Mouse (Mus musculus) G1E-ER4 (cell line): Measurements from ENCODE around the gene Gdpd5. TPM values are rescaled to one million over a fixed set of nuclear protein-coding genes. Genes with fewer than 3 reads are reported as not detected.

ENCODE experiments used
- GATA1 ChIP-seq: IDR thresholded peaks from one replicate; pipeline ENCODE4 v1.8.0; 2012; ENCODE audit warnings: low read length, inconsistent platforms
- polyA plus RNA-seq: library from polyadenylated mRNA; stranded (reverse); fragments of >175 nt; gene quantifications from 2 replicates; pipeline ENCODE4 v1.2.3, GENCODE M21; 2012

The Gdpd5 gene
- polyA plus RNA-seq: 0.11 TPM in 1 of 2 replicates, not detected in the other

GRCm38 (mm10) chr7:99381214-99382087 is at the start of gene Gdpd5:
Gene Gdpd5 (plus strand): TSS chr7:99381414.
- no peak for TF ChIP-seq GATA1

- no peak for TF ChIP-seq GATA1
Observed at GRCm38 (mm10) chr7:99332774-99333480, 48.3 kb upstream of the Gdpd5 start.

- no peak for TF ChIP-seq GATA1
Observed at GRCm38 (mm10) chr7:99340736-99341135, 40.5 kb upstream of the Gdpd5 start.

GRCm38 (mm10) chr7:99343577-99343976 is 37.6 kb upstream of the Gdpd5 start:
- TF ChIP-seq GATA1: no peak

- TF ChIP-seq GATA1: no peak
Observed at GRCm38 (mm10) chr7:99347268-99347667, 33.9 kb upstream of the Gdpd5 start.

GRCm38 (mm10) chr7:99348883-99349282 is 32.3 kb upstream of the Gdpd5 start:
- TF ChIP-seq GATA1: no peak

GRCm38 (mm10) chr7:99349782-99350720 is 31.2 kb upstream of the Gdpd5 start:
- no peak for TF ChIP-seq GATA1

GRCm38 (mm10) chr7:99351104-99351801 is 30.0 kb upstream of the Gdpd5 start:
- no peak for TF ChIP-seq GATA1

- TF ChIP-seq GATA1: no peak
Observed at GRCm38 (mm10) chr7:99351802-99352517, 29.3 kb upstream of the Gdpd5 start.

GRCm38 (mm10) chr7:99352526-99353400 is 28.5 kb upstream of the Gdpd5 start, which contains the start of gene Serpinh1:
Gene Serpinh1 (minus strand): TSS chr7:99353239.
- no peak for TF ChIP-seq GATA1

- no peak for TF ChIP-seq GATA1
Observed at GRCm38 (mm10) chr7:99355731-99356131, 25.5 kb upstream of the Gdpd5 start.

GRCm38 (mm10) chr7:99356244-99356930 is 24.8 kb upstream of the Gdpd5 start:
- no peak for TF ChIP-seq GATA1

GRCm38 (mm10) chr7:99357201-99357600 is 24.0 kb upstream of the Gdpd5 start:
- TF ChIP-seq GATA1: no peak
